Mouse (Mus musculus): ENCODE results near the gene Sdcbp2. TPM values are rescaled to one million over a fixed set of nuclear protein-coding genes. Genes with fewer than 3 reads are reported as not detected.

Sdcbp2 gene
- polyA plus RNA-seq, 1 experiment from 2014 or later = 1.9 TPM

DNA sequence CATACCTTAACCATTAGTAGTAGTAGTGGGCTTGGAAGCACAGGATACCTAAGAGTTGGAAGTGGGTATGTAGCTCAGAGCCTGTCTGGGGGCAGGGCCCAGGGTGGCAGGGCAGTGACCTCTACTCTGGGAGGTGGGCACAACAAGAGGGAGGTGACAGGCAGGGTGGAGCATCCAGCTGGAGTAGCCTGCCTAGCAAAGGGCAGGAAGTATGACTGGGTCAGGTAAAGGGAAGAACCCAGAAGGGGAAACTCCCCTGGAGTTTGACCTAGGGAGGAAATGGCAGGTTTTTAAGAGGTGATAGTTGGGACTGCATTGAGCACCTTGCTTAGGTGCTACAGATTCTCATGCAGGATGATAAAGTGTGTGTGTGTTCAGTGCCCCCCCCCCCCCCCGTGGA is 8.5 kb downstream of the Sdcbp2 start:
- Histone ChIP-seq H3K27ac (ENCODE audit: low read depth, low read length) (no peak overlapping the region), H3K27me3 (ENCODE audit: control insufficient read depth, insufficient read depth, low read length) (no peaks in the 10 kb centered on the region), H3K4me3 (ENCODE audit: low read length) (no peak overlapping the region), H3K9me3 (ENCODE audit: control insufficient read depth, low read length) (no peaks in the 10 kb centered on the region), H3K4me2 (replicated peaks; ENCODE audit: low read depth, low read length) (no peak overlapping the region), H3K36me3 (ENCODE audit: control insufficient read depth, insufficient read depth, low read length) (no peaks in the 10 kb centered on the region), H3K4me1 (ENCODE audit: control insufficient read depth, insufficient read depth, low read length) (no peaks in the 10 kb centered on the region), H3K9ac (ENCODE audit: low read depth, low read length) (no peak overlapping the region)
- WGBS = 67% methylated on average over 1 of the region's 1 CpGs
- no peak for ATAC-seq (ENCODE audit: low FRiP score, low TSS enrichment)

DNA sequence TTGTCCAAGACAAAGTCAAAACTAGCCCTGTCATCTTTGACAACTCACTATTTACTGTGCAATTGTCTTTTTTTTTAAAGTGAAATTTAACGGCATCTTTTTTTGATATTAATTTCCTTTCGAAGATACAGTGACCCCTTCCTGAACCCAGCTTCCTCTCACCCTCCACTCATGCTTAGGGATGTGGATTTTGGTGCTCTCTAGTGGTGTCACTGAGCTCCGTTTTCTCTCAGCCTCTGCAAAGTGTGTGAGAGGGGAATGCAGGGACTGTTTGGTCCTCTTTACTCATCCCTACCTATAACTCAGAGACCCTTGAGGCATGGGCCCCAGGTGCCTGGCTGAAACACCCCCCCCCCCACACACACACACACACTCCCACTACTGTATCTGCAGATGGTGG is 13.5 kb downstream of the Sdcbp2 start:
- Histone ChIP-seq H3K4me2 (replicated peaks; ENCODE audit: low read depth, low read length) (no peak overlapping the region), H3K27me3 (ENCODE audit: control insufficient read depth, insufficient read depth, low read length) (no peaks in the 10 kb centered on the region), H3K4me1 (ENCODE audit: control insufficient read depth, insufficient read depth, low read length) (no peaks in the 10 kb centered on the region), H3K9ac (ENCODE audit: low read depth, low read length) (no peak overlapping the region), H3K36me3 (ENCODE audit: control insufficient read depth, insufficient read depth, low read length) (no peaks in the 10 kb centered on the region), H3K4me3 (ENCODE audit: low read length) (no peak overlapping the region), H3K9me3 (ENCODE audit: control insufficient read depth, low read length) (no peaks in the 10 kb centered on the region), H3K27ac (ENCODE audit: low read depth, low read length) (no peak overlapping the region)
- ATAC-seq (ENCODE audit: low FRiP score, low TSS enrichment) = no peak
- WGBS = 47% methylated on average over 3 of the region's 3 CpGs

DNA sequence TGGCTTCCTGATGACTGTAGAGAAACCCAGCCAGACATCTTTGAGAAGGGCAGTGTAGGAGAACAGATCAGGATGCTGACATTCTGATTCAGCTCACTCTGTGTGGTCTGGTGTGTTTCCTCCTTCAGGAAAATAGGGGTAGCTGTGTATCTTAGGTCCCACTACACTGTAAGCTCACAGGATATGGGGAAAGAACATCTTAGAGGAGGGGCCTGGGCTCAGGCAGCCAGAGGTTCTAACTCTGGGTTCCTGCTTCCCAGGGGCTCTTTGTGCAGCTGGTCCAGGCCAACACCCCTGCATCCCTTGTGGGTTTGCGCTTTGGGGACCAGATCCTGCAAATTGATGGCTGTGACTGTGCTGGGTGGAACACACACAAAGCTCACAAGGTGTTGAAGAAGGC is 14.4 kb downstream of the Sdcbp2 start:
- ATAC-seq (ENCODE audit: low FRiP score, low TSS enrichment) = no peak
- Histone ChIP-seq H3K9me3 (ENCODE audit: control insufficient read depth, low read length) (no peaks in the 10 kb centered on the region), H3K4me2 (replicated peaks; ENCODE audit: low read depth, low read length) (no peak overlapping the region), H3K4me1 (ENCODE audit: control insufficient read depth, insufficient read depth, low read length) (no peaks in the 10 kb centered on the region), H3K36me3 (ENCODE audit: control insufficient read depth, insufficient read depth, low read length) (no peaks in the 10 kb centered on the region), H3K9ac (ENCODE audit: low read depth, low read length) (no peak overlapping the region), H3K4me3 (ENCODE audit: low read length) (no peak overlapping the region), H3K27ac (ENCODE audit: low read depth, low read length) (no peak overlapping the region), H3K27me3 (ENCODE audit: control insufficient read depth, insufficient read depth, low read length) (no peaks in the 10 kb centered on the region)
- WGBS = 88% methylated on average over 1 of the region's 1 CpGs

DNA sequence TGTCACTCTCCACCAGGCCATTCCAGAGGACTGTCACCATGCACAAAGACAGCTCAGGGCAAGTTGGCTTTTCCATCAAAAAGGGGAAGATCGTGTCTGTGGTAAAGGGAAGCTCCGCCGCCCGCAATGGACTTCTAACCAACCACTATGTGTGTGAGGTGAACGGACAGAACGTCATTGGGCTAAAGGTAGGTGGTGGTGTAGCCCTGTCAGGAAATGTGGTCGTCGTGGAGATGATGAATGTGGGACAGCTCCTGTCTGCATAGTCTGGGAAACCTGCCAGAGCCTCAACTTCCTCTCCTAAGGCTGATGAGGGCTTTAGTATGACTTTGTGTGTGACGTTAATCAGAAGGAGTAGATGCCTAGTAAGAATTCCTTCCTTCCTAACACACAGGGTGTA is 14.9 kb downstream of the Sdcbp2 start:
- Histone ChIP-seq H3K9ac (ENCODE audit: low read depth, low read length) (no peak overlapping the region), H3K27me3 (ENCODE audit: control insufficient read depth, insufficient read depth, low read length) (no peaks in the 10 kb centered on the region), H3K27ac (ENCODE audit: low read depth, low read length) (no peak overlapping the region), H3K4me2 (replicated peaks; ENCODE audit: low read depth, low read length) (no peak overlapping the region), H3K4me1 (ENCODE audit: control insufficient read depth, insufficient read depth, low read length) (no peaks in the 10 kb centered on the region), H3K9me3 (ENCODE audit: control insufficient read depth, low read length) (no peaks in the 10 kb centered on the region), H3K36me3 (ENCODE audit: control insufficient read depth, insufficient read depth, low read length) (no peaks in the 10 kb centered on the region), H3K4me3 (ENCODE audit: low read length) (no peak overlapping the region)
- WGBS = 66% methylated on average over 9 of the region's 9 CpGs
- ATAC-seq (ENCODE audit: low FRiP score, low TSS enrichment) = no peak

DNA sequence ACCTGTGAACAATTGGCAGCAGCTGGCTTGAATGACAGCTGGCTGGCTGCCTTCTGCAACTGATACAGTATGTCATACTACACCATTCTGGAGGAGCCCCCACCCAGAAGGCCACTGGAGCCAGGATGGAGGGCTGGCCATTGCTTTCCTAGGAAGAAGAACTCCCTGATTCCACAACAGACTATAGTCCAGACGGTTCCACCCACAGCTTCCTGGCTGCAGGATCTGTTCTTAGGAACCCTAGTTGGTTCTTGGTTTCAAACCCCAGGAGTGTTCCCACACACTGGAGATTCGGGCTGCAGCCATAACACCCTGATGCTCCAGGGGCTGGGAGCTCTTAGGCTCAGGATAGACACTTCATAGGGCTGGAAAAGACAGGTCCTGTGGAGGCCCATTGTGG is 25.6 kb downstream of the Sdcbp2 start:
- Histone ChIP-seq H3K9ac (ENCODE audit: low read depth, low read length) (no peak overlapping the region), H3K36me3 (ENCODE audit: control insufficient read depth, insufficient read depth, low read length) (no peaks in the 10 kb centered on the region), H3K4me2 (replicated peaks; ENCODE audit: low read depth, low read length) (no peak overlapping the region), H3K4me1 (ENCODE audit: control insufficient read depth, insufficient read depth, low read length) (no peaks in the 10 kb centered on the region), H3K27me3 (ENCODE audit: control insufficient read depth, insufficient read depth, low read length) (no peaks in the 10 kb centered on the region), H3K4me3 (ENCODE audit: low read length) (no peak overlapping the region), H3K9me3 (ENCODE audit: control insufficient read depth, low read length) (no peaks in the 10 kb centered on the region), H3K27ac (ENCODE audit: low read depth, low read length) (no peak overlapping the region)
- 68% methylated on average over 2 of the region's 2 CpGs for WGBS
- ATAC-seq (ENCODE audit: low FRiP score, low TSS enrichment) = no peak

DNA sequence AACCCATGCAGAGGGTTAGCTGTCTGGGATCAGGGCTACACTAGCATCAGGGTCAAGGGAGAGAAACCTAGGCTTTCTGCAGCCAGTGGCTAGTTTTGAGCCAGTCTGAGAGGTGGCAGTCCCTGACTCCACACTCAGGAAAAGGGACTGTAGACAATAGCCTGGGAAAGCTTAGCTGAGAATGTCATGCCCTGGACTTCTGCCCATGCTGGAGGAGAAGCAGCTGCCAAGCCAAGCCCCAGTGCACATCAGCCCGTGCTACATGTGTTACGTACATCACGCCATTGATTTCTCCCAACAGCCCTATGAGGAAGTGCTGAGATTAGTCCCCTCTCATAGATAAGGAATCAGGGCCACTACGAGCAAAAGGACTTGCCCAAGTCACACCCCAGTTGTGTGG is 29.7 kb downstream of the Sdcbp2 start:
- WGBS = 81% methylated on average over 4 of the region's 4 CpGs
- Histone ChIP-seq H3K27me3 (ENCODE audit: control insufficient read depth, insufficient read depth, low read length) (no peaks in the 10 kb centered on the region), H3K9ac (ENCODE audit: low read depth, low read length) (no peak overlapping the region)

DNA sequence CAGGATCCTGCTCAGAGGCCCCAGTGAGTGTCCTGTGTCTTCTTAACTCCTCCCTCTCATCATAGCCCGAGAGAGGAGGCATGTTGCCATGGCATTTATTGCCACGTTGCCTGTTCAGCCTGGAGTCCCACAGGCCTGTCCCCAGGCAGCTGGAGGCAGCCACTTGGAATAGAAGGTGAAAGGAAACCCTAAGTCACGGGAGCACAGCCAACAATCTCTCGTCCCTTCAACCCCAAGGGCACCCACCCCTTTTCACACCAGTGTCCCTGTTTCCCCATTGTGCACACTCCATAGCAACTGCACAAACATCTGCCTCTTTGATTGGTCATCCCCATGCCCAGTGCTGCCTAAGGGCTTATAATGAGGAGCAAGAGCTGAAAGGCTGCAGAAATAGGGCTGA is 31.2 kb downstream of the Sdcbp2 start:
- Histone ChIP-seq H3K27ac (ENCODE audit: low read depth, low read length) (no peak overlapping the region), H3K9me3 (ENCODE audit: control insufficient read depth, low read length) (no peaks in the 10 kb centered on the region)

More for the DNA sequence above, 29.7 kb downstream of the Sdcbp2 start:
- no peak for ATAC-seq (ENCODE audit: low FRiP score, low TSS enrichment)
- no peak overlapping the region for H3K4me3 ChIP-seq (ENCODE audit: low read length)
- H3K4me1 ChIP-seq (ENCODE audit: control insufficient read depth, insufficient read depth, low read length) = no peaks in the 10 kb centered on the region
- H3K36me3 ChIP-seq (ENCODE audit: control insufficient read depth, insufficient read depth, low read length) = no peaks in the 10 kb centered on the region
- H3K9me3 ChIP-seq (ENCODE audit: control insufficient read depth, low read length) = no peaks in the 10 kb centered on the region
- H3K4me2 ChIP-seq (replicated peaks; ENCODE audit: low read depth, low read length) = no peak overlapping the region
- H3K27ac ChIP-seq (ENCODE audit: low read depth, low read length) = no peak overlapping the region

DNA sequence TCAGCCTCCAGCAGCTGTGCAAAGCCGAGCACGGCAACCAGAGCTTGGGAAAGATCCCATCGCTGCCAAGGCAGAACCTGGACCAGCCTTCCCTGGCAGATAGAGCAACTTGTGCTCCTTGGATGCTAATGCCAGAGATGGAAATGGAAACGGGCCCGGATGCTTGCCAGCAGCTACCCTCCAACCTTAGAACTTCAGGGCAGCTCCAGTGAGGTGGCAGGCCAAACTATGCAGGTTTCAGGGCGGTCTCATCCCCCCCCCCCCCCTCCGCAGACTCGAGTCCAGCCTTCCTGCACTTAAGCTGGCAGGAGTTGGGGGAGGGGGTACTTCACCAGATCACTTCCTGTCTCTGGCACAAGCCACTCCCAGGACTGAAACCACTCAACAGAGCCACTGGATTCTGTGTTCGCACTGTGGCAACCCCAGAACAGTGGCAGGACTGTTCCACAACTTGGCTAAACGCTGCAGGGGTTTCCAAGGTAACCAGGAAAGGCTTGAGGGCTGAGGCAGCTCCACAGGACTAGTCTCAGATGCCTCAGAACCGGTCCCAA is 33.1 kb downstream of the Sdcbp2 start:
- Histone ChIP-seq H3K9me3 (ENCODE audit: control insufficient read depth, low read length) (no peaks in the 10 kb centered on the region), H3K4me1 (ENCODE audit: control insufficient read depth, insufficient read depth, low read length) (no peaks in the 10 kb centered on the region), H3K9ac (ENCODE audit: low read depth, low read length) (no peak overlapping the region), H3K27ac (ENCODE audit: low read depth, low read length) (no peak overlapping the region), H3K36me3 (ENCODE audit: control insufficient read depth, insufficient read depth, low read length) (no peaks in the 10 kb centered on the region), H3K4me2 (replicated peaks; ENCODE audit: low read depth, low read length) (no peak overlapping the region), H3K27me3 (ENCODE audit: control insufficient read depth, insufficient read depth, low read length) (no peaks in the 10 kb centered on the region), H3K4me3 (ENCODE audit: low read length) (no peak overlapping the region)
- ATAC-seq (ENCODE audit: low FRiP score, low TSS enrichment) = no peak
- 56% methylated on average over 11 of the region's 11 CpGs for WGBS

More for the DNA sequence above, 31.2 kb downstream of the Sdcbp2 start:
- Histone ChIP-seq H3K4me1 (ENCODE audit: control insufficient read depth, insufficient read depth, low read length) (no peaks in the 10 kb centered on the region), H3K27me3 (ENCODE audit: control insufficient read depth, insufficient read depth, low read length) (no peaks in the 10 kb centered on the region), H3K4me2 (replicated peaks; ENCODE audit: low read depth, low read length) (no peak overlapping the region), H3K9ac (ENCODE audit: low read depth, low read length) (no peak overlapping the region), H3K36me3 (ENCODE audit: control insufficient read depth, insufficient read depth, low read length) (no peaks in the 10 kb centered on the region), H3K4me3 (ENCODE audit: low read length) (no peak overlapping the region)
- ATAC-seq (ENCODE audit: low FRiP score, low TSS enrichment) = no peak; the same call in 1 of the 2 replicates
- 23% methylated on average over 4 of the region's 4 CpGs for WGBS

DNA sequence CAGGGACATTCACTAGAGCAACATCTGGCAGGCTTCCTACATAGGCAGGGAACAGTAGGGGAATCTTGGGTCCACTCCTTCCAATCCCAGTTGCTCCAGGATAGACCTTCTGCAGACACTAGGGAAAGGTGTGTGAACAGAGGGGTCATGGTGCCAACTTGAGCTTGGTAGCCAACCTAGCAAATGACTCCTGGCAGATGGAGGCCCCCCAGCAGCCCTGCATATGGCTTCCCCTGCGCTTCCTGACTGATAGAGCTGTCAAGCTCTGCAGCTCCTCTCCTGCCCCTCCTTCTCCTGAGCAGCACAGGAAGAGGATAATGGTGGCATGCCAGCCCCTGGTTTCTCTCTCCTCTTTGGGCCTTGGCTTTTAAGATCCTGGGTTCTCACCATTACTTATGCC is 36.0 kb downstream of the Sdcbp2 start:
- no peaks in the 10 kb centered on the region for H3K9me3 ChIP-seq (ENCODE audit: control insufficient read depth, low read length)
- H3K36me3 ChIP-seq (ENCODE audit: control insufficient read depth, insufficient read depth, low read length) = no peaks in the 10 kb centered on the region
- H3K4me1 ChIP-seq (ENCODE audit: control insufficient read depth, insufficient read depth, low read length) = no peaks in the 10 kb centered on the region
- ATAC-seq (ENCODE audit: low FRiP score, low TSS enrichment) = no peak
- no peak overlapping the region for H3K27ac ChIP-seq (ENCODE audit: low read depth, low read length)
- H3K4me2 ChIP-seq (replicated peaks; ENCODE audit: low read depth, low read length) = no peak overlapping the region
- WGBS = 76% methylated on average over 1 of the region's 1 CpGs
- H3K9ac ChIP-seq (ENCODE audit: low read depth, low read length) = no peak overlapping the region
- H3K27me3 ChIP-seq (ENCODE audit: control insufficient read depth, insufficient read depth, low read length) = no peaks in the 10 kb centered on the region
- H3K4me3 ChIP-seq (ENCODE audit: low read length) = no peak overlapping the region
